Mouse (Mus musculus) E14TG2a.4 (cell line): Measurements from ENCODE around the gene Carmil1.

Source experiments
- H3K27me3 ChIP-seq: 2 replicates; pipeline ENCODE4 v1.6.1; 2014; ENCODE audit warnings: low read length, control low read depth; ENCODE audit not compliant: insufficient read depth
- H3K36me3 ChIP-seq: 2 replicates; pipeline ENCODE4 v1.6.1; 2014; ENCODE audit warnings: low read length, control low read depth; ENCODE audit not compliant: insufficient read depth
- H3K4me1 ChIP-seq: replicated peaks from 2 replicates; pipeline ENCODE4 v1.6.1; 2014; ENCODE audit warnings: low read depth, low read length, control low read depth
- H3K4me3 ChIP-seq: replicated peaks from 2 replicates; pipeline ENCODE4 v1.5.1; 2014; ENCODE audit warnings: mild to moderate bottlenecking, low read length
- H3K9me3 ChIP-seq: 2 replicates; pipeline ENCODE4 v1.6.1; 2014; ENCODE audit warnings: low read length, control low read depth
- CTCF ChIP-seq: conservative IDR thresholded peaks from 2 replicates; pipeline ENCODE4 v1.5.1; 2014; ENCODE audit warnings: low read length
- NANOG ChIP-seq: IDR thresholded peaks from 2 replicates; pipeline ENCODE4 v1.6.1; 2014; ENCODE audit warnings: borderline replicate concordance, low read length, mixed read lengths
- POU5F1 ChIP-seq: IDR thresholded peaks from 2 replicates; pipeline ENCODE4 v1.6.1; 2014; ENCODE audit warnings: low read length, borderline replicate concordance

Gene Carmil1

DNA sequence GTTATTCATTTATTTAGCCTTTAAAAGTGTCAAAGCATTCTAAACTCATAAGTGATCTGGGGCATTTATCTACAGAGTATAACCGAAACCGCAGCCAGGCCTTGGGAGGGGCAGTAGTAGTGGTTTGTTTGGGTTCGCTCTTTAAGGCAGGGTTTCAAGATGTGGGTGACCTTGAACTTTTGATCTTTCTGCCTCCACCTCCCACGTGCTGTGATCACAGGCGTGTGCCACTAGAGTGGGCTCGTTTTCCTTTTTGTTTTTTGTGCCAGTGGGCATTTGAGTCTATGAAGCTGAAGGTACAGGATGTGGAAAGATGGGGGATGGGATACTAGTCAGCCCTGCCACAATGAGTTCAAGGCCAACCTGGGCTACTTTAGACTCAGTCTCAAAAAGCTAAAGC is 34.3 kb downstream of the Carmil1 start:
- no peaks in the 10 kb centered on the region for H3K36me3 ChIP-seq
- no peak overlapping the region for H3K4me3 ChIP-seq
- no peak for TF ChIP-seq NANOG
- peaks cover 22% of the 10 kb centered on the region for H3K4me1 ChIP-seq
- no peaks in the 10 kb centered on the region for H3K9me3 ChIP-seq
- no peaks in the 10 kb centered on the region for H3K27me3 ChIP-seq

DNA sequence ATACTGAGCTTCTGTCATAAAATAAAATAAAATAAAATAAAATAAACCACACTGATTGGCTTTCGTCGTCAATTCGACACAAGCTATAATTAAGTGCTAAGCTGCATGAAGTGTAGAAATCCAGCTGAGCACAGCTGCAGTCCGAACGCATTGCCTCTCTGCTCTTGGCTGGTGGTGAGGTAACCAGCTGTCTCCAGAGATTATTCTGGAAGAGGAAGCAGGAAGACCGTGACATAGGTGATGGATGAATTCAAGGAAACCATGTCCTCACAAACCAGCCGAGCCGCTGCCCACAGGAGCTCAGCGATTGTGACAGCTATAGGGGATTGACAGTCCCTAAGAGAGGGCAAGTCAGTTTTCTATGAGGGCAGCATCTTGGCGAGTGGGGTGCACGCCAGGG is 36.0 kb downstream of the Carmil1 start:
- TF ChIP-seq CTCF: no peak
- no peak for TF ChIP-seq POU5F1
- TF ChIP-seq NANOG: no peak
- H3K27me3 ChIP-seq: no peaks in the 10 kb centered on the region
- no peaks in the 10 kb centered on the region for H3K9me3 ChIP-seq
- no peaks in the 10 kb centered on the region; the same call in 1 of the 2 replicates for H3K36me3 ChIP-seq
- H3K4me3 ChIP-seq: no peak overlapping the region
- H3K4me1 ChIP-seq: peaks cover 20% of the 10 kb centered on the region

DNA sequence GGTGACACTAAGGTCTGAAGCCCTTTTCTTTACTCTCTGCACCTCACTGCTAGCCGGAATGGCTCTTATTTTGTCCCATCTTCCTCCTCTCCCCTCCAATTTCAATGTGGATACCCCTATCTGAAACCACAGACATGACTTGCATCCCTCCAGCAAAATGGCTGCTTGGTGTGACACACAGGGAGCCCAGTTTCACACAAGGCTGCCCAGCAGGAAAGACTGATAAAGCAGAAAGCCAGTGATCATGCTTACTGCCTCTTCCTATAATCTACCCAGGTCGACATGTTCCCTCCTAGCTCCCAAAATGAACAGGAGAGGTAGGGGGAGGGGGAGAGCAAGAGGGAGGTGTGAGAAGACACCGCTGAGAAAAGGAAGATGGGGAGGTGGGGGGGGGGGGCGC is 36.6 kb downstream of the Carmil1 start:
- Histone ChIP-seq H3K27me3 (no peaks in the 10 kb centered on the region), H3K9me3 (no peaks in the 10 kb centered on the region), H3K36me3 (no peaks in the 10 kb centered on the region; the same call in 1 of the 2 replicates), H3K4me1 (peaks cover 20% of the 10 kb centered on the region), H3K4me3 (no peak overlapping the region)
- TF ChIP-seq CTCF (no peak), POU5F1 (no peak), NANOG (no peak)

DNA sequence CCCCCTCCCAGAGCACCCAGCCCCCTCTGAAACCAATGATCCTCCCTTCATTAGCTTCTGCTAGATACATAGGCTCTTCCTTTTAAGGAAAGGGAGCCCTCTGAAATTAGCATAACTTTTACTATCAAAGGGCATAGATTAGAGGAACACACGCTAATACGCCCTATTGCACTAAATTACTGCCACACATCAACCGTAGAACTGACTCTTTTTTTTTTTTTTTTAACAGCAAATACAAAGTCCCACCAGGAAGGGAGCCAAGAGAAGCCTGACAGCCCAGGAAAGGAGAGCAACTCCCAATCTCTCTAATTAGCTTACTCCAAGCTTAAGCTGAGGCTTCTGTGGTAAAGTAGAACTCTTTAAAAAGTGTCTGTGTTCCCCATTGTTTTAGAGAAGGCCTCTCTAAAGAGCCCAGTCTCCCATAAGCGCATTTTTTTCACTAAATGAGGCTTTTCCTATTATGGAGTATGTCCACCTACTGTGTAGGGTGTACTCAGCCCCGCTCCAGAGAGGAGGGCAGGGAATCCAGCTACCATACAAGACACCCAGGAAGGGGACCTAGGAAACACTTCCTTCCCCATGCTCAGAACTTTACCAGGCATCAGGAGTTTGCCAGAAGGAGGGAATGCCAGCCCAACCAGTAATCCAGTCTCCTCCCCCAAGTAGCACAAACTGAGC is 38.0 kb downstream of the Carmil1 start:
- Histone ChIP-seq H3K36me3 (no peaks in the 10 kb centered on the region; the same call in 1 of the 2 replicates), H3K27me3 (no peaks in the 10 kb centered on the region), H3K9me3 (no peaks in the 10 kb centered on the region), H3K4me3 (no peak overlapping the region), H3K4me1 (peaks cover 20% of the 10 kb centered on the region)
- TF ChIP-seq POU5F1 (no peak), NANOG (no peak)

DNA sequence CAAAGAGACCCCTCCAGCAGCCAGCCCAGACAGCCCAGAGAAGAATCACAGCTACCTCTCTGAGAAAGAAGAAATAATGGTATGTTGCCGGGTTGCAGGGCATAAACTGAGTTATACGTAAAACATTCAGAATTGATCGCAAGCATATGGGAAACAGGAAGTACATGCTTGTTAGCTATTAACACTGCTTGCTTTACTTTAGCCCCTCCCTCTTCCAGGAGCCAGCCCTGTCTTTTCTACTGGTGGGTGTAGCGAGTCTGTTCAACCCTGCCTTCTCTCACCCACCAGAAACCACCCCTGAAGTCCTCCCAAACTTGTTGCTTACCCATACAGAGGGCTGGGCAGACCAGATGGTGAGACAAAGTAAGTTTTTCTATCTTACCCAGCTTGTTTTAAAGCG is 39.4 kb downstream of the Carmil1 start:
- H3K36me3 ChIP-seq: no peaks in the 10 kb centered on the region; the same call in 1 of the 2 replicates
- TF ChIP-seq NANOG: no peak
- TF ChIP-seq CTCF: no peak
- no peak for TF ChIP-seq POU5F1
- no peaks in the 10 kb centered on the region for H3K9me3 ChIP-seq
- H3K27me3 ChIP-seq: no peaks in the 10 kb centered on the region
- H3K4me1 ChIP-seq: peaks cover 15% of the 10 kb centered on the region
- H3K4me3 ChIP-seq: no peak overlapping the region

DNA sequence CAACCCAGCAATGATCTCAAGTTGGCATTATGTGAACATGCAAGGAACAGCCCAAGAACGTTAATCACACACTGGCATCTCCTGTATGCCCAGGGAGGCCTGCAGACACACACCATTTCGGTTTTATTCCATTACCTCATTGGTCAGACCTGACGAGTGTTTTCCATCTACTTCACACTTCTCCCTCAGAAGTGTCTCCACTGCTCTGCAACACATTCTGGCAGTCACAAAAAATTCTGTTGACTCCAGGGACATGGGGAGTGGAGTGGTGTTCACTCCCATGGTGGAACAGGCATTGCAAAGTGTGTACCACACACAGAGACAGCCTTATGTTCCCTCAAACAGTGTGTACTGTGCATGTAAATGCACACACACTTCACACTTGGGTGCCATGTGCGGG is 40.2 kb downstream of the Carmil1 start:
- no peak for TF ChIP-seq NANOG
- TF ChIP-seq CTCF: no peak
- TF ChIP-seq POU5F1: no peak
- Histone ChIP-seq H3K4me1 (peaks cover 8% of the 10 kb centered on the region), H3K36me3 (no peaks in the 10 kb centered on the region; the same call in 1 of the 2 replicates), H3K9me3 (peaks cover 2% of the 10 kb centered on the region; the same call in 1 of the 2 replicates), H3K27me3 (no peaks in the 10 kb centered on the region), H3K4me3 (no peak overlapping the region)

DNA sequence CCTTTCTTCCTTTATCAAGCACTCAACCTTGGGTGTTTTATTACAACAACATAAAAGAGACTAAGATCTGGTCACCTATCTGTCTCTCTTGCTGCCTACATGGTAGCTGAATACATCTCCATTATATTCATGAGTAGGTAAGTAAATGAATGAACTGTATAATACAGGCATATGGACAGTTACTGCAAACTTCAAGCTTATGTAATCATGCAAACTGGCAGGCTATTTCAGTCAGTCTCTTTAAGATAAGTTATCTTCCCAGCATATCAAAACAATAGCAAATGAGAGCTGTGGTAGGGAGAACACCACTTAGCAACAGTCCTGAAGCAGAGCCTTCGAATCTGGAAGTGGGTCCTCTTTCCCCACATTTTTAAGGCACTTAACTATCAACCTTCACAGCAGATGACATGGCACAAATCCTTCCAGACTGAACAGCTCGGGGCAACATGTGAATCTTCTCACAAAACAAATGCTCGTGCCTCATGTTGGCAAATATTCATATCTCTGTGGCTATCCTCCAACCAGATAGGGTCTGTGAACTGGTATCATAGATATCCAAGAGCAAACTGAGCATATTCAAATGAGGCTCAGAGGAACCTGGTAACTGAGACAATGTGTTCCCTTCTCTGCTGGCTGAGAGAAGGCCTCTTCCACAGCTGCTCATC is 42.0 kb downstream of the Carmil1 start:
- Histone ChIP-seq H3K9me3 (peaks cover 20% of the 10 kb centered on the region), H3K4me1 (peaks cover 5% of the 10 kb centered on the region), H3K36me3 (no peaks in the 10 kb centered on the region; the same call in 1 of the 2 replicates), H3K27me3 (no peaks in the 10 kb centered on the region), H3K4me3 (no peak overlapping the region)
- TF ChIP-seq NANOG (no peak), POU5F1 (no peak), CTCF (no peak)

DNA sequence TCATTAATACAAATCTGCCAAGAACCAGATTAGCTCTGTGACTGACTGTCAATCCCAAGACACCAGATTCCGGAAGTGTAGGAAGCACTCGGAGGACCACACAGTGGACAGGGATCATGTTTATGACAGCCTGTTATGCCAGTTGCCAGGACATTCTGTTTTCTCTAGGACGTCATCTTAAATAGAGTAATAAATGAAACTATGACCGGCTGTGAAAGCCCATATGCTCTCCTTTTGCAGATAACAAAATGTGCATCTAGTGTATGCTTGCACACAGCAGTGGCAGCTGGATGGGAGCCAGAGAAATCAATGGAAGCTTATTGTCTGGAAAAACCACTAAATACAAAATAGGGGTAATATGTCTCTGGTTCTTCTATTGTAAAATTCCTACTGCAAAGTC is 43.9 kb downstream of the Carmil1 start:
- Histone ChIP-seq H3K4me1 (no peaks in the 10 kb centered on the region), H3K36me3 (no peaks in the 10 kb centered on the region; the same call in 1 of the 2 replicates), H3K4me3 (no peak overlapping the region), H3K9me3 (peaks cover 39% of the 10 kb centered on the region), H3K27me3 (no peaks in the 10 kb centered on the region)
- TF ChIP-seq NANOG (no peak), POU5F1 (no peak), CTCF (no peak)

DNA sequence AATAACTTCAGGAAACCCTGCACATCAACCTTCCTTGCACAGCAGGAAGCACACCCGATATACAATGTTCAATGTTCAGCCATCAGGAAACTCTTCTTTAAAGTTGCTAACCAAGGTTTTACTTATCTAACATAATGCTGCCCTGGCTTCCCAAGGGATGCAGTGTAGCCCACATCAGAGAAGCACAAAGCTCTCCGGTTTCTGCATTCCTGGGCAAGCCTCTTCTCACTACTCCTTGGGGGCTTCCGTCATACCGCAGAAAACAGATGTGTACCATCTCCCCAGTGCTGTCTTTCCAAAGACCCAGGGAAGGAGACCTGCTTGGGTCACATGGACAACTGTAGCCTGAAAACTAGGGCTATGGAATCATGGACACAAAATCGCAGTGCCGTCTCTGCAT is 47.8 kb downstream of the Carmil1 start:
- Histone ChIP-seq H3K4me3 (no peak overlapping the region), H3K9me3 (peaks cover 56% of the 10 kb centered on the region), H3K27me3 (no peaks in the 10 kb centered on the region), H3K36me3 (peaks cover 4% of the 10 kb centered on the region; the same call in 1 of the 2 replicates), H3K4me1 (no peaks in the 10 kb centered on the region)
- no peak for TF ChIP-seq CTCF
- no peak for TF ChIP-seq NANOG
- no peak for TF ChIP-seq POU5F1
